Mouse (Mus musculus) neural tube, embryonic 10.5 days (tissue): ENCODE results near the gene Treml2.
"Not testable (repeated sequence)": the region's sequence is repeated elsewhere in the genome, so short reads cannot be mapped to it uniquely, and the experiment has no call there.

Experiments used
- DNase-seq: peaks from one replicate; pipeline ENCODE4 v3.0.0-alpha.2; 2017; ENCODE audit warnings: low spot score; ENCODE audit errors: extremely low spot score

Treml2 gene

DNA sequence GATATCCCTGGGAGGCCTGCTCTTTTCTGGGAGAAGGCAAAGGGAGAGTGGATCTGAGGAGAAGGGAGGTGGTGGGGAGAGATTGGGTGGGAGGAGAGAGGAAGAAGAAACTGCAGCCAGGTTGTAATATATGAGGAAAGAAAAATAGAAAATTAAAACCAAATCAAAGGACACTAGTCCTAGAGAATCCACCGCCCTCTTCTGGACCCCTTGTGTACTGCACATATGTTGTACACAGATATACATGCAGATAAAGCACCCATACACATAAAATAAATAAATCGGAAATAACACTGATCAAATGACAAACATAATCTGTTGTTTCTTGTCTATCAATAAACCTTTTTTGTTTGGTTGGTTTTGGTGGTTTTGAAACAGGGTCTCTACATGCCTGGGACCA lies 12.0 kb upstream of the Treml2 start:
- no peak for DNase-seq

DNA sequence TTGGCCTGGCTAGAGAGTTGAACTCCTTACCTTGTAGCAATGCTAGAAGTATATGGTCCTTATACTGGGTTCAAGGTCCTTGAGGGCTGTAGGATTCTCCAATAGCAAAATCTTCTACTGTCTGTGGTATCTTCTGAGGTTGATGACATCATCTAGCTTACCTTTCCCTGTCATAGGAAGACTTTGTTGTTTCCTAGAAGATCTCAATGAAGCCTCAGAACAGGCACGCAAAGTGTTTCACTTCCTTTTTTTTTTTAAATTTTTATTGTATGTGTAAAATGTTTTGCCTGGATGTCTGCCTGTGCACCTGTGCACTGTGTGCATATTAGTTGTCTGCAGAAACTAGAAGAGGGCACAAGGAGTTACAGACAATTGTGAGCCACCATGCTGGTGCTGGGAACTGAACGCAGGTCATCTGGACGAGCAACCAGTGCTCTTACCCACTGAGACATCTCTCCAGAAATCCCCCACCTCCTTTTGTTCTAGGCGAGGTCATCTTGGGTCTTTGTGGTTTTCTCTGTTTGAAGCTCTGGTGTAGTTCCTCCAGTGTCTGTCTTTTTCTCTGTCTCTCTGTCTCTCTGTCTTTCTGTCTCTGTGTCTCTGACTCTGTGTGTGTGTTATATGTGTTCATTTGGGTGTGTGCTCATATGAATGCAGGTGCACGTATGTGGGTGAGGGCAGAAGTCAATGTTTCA lies 5.7 kb upstream of the Treml2 start:
- no peak for DNase-seq

DNA sequence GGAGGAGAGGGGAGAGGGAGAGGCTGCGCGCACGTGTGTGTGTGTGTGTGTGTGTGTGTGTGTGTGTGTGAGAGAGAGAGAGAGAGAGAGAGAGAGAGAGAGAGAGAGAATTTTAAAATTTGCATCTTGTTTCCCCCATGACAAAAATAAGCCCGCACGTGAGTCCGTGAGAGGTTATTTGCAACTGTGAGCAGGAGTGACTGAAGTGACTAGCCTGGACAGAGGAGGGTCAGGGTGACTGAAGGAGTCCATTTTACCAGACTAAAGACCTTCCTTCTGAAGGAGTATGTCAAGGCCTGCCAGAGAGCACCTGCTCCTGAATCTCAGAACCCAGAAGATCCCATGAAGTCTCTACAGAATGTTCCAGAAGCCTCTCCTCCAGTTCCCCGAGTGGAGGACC lies 458 bp downstream of the Treml2 start:
- no peak for DNase-seq

DNA sequence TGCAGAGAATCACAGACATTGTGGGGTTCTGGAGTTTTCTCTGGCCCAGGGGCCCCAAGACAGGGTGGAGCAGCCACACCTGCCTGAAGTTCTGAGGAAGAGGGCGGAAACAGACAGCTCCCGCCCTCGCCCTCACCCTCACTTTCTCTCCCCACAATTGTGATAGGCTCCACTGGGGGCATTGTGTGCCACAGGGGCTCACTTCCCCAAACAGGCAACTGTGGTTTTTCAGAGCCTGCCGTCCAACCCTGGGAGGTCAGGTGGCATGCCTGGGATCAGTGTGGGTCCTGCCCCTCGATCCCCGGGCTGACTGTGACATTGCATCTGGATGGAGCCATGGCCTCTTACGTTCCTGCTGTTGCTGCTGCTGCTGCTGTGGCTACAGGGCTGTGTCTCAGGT lies 901 bp downstream of the Treml2 start:
- DNase-seq, result no peak

DNA sequence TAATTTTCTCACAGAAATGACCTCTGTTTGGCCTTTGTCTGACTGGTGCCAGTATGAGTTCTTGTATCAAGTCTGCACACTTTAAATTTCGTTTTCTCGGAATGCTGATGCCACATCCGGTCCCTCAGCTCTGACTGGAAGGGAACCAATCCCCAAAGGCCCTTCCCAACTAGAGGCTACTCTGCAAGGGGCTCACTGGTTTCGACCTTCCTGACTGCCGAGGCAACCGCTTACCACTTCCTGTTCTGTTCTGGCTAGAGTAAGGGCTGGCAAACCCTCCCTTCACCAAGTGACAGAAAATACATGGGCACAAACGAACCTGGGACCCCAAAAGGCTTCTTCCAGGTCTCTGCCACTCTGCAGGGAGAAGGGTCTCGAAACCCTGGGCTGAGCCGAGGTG lies 1.6 kb downstream of the Treml2 start:
- DNase-seq, result no peak

DNA sequence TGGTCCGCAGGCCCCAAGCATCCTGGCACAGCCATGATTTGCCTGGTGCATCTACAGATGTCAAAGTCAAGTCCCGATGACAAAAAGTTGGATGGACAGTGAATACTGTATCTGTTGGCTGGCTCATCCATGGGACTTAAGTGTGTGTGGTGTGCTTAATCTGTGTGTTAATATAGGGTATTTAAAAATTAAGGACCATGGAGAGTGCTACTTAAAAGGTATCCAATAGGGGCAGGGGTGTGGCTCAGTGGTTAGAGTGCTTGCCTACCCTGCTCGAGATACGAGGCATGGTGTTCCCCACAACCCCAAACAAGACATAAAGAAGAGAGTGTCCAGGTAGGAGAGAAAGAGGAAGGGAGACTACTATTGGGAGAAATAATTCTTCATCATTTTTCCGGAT lies 2.5 kb downstream of the Treml2 start:
- DNase-seq, result no peak

DNA sequence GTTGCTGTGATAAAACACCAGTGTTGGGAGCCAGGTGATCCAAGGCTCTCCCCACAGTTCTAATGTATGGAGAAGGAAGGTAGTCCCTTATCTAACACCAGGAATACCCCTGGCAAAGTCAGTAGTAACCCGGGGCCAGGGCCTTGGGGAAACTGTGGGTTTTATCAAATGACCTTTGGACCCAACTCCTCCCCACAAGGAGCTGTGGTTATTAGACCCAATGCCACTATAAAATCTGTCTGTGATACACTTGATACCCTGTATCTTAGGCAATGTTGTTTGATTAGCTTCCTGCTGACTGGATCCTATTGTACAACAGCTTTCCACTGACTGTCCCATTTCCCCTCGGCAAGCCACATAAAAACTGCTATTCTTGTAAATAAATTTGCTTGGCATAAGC lies 12.8 kb downstream of the Treml2 start:
- no peak for DNase-seq

DNA sequence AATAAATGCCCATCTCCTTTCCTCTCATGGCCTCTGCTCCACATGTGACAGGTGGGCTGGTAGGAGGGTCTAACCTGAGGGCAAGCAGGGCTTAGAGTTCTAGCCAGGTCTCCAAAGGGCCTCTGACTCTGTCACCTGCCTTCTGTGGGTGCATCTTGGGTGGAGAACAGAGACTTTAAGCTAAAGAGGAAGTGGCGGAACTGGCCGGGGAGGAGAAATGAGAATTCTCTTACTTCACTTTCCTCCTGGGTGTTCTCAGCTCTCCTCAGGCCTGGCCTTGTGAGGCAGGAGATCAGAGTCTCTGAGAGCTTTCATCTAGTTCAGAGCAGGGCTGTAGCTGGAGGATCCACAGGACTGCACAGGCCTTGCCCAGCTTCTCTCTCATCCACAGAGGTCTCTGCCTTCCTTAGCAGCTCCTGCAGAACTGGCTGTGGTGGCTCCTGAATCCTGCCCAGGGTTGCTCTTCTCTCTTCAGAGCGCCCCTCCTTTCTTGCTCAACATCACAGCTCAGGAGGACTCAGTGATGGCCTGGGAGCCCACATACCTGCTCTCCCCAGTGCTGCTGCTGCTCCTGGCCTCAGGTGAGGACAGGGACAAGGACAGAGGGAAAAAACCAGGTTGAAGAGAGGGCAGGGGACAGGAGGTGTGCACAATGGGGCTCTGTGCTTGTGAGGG lies 16.7 kb downstream of the Treml2 start, which contains the start of gene B430306N03Rik:
B430306N03Rik (plus strand) TSS at position 237 of the 675 bp plus-strand sequence.
- not testable (repeated sequence) for DNase-seq

DNA sequence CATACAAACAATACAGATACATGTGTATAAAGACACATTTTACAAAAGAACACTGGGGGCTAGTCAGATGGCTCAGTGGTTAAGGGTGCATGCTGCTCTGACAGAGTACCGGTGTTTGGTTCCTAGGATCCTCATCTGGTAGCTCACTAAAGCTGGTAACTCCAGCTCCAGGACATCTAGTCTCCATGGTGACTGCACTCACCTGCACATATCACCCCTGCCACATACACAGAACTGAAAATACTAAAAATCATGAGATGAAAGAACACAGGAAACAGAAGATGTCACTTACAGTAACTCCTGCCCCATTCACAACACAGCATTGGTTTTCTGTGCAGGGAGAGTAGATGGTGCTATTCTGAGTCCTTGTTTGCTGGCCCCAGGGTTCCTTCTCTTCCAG lies 19.4 kb downstream of the Treml2 start:
- no peak for DNase-seq

DNA sequence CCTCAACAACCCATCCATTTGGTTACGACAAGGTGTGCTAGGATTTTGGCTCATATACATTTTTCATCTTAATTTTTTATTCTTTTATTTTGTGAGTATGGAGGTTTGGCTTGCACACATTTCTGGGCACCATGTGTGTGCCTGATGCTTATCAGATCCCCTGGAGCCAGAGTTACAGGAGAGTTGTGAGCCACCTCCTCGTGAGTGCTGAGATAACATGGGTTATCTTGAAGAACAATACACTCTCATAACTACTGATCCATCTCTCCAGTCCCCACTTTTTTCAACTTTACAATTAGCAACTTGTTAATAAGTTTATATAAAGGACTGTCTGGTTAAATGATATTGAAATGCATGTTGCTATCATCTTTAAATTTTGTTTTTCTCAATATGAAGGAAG lies 22.0 kb downstream of the Treml2 start:
- DNase-seq, result no peak

DNA sequence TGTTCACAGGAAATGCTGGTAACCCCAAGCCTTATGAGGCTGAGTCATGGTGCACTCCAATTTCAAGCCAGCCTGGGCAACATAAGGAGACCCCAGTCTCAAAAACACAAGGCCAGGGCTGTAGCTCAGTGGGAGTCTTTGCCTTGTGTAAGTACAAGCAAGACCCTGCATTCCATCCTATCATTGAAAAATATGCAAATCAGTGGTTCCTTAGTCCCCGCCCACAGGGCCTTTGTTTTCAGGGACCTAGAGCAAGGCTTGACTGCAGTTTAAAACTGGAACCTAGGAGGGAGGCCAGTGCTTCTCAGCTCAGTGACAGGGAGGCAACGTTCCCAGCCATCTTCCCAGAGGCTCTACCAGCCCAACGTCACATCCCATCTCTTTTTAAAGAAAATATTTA lies 23.9 kb downstream of the Treml2 start:
- no peak for DNase-seq

DNA sequence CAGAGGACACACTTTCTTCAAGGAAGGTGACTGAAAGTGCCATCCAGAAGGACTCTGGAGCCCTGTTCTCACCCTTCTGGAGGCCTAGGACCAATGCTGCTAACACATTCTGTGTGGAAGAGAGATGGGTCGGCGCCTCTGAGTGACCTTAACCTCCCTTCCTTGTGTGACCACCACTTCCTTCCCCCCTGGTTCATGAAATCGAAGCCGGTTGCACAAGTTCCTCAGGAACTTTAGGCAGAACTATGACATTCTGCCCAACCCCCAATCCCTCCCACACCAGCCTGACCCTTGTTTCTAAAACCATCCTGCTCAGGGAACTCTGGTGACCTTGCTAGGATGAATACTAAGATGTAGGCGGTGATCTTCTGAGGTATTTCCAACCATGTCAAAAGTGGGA lies 25.0 kb downstream of the Treml2 start:
- DNase-seq, result no peak

DNA sequence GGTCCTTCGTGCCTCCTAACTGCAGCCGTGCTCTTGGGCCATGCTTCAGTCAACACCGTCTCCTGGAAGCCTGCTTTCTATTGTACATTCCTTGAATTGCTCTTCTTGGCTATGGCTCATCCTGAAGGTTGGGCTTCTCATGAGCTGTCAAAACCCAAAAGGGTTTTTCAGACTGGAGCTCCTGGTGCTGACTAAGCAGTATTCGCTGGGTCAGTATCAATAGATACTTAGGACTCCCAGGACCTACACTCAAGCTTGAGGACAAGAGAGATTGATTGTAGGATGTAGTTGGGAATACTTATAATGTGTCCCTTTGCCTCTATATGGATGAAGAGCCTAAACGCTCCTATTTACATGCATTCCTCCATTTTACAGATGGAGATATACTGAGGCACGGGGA lies 25.8 kb downstream of the Treml2 start:
- DNase-seq, result no peak

DNA sequence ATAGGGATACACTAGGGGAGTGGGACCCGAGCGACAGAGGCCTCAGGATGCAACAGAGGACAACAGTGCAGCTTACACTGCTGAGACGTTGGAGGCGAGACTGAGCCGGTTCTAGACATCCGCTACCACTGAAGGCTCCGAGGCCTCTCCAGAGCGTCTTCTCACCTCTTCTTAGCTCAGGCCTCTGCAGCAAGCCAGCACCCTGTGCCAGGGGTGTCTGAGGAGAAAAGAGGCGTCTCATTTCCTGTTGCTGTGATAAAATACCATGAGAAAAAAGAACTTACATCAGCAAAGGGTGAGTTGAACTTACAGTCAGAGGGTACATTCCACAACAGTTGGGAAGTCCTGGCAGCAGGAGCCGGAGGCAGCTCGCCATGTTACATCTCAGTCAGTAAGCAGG lies 26.3 kb downstream of the Treml2 start:
- DNase-seq, result no peak

DNA sequence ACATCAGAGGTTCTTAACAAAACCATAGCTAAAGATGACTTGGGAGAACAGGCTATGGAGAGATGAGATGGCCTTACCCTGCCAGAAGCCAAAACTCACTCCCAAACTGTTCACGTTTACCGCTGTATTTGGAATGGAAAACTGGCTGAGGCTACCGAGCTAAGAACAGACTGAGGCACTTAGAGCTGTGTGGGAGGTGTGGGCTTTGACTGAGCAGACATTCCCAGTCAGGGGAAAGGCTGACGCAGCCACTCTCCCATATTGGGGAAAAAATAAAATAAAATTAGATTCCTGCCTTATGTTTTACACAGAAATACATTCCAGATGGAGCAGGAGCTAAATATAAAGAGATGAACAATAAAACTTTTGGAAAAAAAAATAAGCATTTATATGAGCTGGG lies 27.4 kb downstream of the Treml2 start:
- no peak for DNase-seq

DNA sequence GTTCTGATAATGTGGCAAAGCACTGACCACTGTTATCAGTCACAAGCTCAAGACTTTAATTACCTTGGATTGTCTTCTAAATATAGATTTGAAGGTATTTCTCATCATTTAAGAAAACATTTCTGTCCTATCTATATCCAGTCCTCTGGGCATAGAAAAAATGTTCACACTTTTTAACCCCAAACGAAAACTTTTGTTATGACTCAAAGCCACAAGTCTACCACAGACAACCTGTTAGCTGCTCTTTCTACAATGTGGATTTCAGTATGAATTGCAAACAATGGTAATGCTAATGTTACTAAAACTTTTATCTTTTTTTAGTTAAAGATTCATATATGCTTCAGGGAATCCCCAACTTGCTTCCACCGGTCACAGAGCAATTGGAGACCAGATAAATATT lies 33.2 kb downstream of the Treml2 start:
- DNase-seq, result no peak

DNA sequence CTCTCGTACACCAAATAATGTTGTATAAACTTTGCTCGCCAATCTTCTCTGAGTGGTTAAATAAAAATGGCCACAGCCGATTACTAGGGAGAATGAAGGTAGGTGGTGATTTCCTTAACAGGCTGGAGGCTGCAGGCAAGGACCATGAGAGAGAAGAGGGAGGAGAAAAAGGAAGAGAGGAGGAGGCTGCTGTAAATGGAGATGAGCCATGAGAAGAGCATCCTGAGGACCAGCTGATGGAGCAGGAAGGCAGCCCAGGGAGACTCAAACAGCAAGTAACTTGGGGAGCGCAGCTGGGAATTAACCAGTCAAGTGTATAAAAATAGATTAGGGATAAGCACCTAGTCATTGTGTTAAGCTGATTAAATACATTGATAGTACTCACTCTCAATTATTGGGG lies 34.9 kb downstream of the Treml2 start:
- no peak for DNase-seq

DNA sequence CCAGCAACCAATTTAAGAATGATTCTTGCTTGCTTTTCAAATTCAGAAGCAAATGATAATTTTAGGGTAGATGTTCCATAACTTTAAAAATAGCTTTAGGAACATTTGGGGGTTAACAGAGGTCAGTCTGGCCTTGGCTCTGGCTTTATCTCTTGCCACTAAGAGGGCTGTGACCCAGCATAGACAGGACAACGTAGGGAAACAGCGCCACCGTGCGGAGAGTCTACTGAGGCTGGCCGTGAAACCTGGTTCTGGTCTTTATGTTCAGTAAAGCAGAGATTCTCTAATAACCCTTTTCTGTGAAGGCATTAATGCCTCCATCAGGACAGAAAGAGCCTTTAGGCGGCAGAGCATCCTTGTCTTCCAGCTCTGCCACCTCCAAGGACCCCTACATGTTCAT lies 37.6 kb downstream of the Treml2 start:
- peak; percentile 84 for DNase-seq

DNA sequence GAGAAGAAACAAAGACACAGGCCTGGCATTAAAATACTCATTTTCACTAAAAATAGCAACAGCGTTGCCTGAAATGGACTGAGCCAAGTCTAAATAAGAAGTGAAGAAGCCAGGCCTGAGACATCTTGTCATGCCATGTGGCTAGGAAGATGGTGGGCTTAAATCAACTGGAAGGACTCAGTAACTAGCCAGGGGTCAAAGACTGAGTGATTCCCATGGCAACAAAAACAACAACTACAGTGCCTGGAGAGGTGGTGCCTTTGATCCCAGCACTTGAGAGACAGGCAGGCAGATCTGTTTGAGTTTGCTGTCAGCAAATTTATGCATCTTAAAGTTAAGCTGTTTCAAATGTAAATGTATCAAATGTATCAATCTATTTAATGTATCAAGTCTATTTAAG lies 41.0 kb downstream of the Treml2 start:
- no peak for DNase-seq

DNA sequence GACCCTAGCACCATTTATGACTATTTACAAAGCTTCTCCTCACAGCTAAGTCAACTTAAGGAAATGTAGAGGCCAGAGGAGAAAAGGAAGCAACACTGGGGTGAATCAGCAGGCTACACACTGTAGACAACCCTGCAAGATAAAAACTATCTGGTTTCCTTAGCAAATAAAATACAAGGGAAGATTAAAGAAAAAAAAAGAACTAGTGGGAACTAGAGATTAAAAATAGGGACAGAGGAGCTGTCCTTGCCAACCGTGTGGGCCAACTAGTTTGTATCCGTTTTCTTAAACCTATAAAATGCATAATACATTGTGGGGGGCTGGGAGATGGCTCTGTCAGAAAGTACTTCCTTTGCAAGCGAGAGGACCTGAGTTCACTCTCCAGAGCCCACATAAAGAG lies 42.6 kb downstream of the Treml2 start:
- DNase-seq, result no peak

DNA sequence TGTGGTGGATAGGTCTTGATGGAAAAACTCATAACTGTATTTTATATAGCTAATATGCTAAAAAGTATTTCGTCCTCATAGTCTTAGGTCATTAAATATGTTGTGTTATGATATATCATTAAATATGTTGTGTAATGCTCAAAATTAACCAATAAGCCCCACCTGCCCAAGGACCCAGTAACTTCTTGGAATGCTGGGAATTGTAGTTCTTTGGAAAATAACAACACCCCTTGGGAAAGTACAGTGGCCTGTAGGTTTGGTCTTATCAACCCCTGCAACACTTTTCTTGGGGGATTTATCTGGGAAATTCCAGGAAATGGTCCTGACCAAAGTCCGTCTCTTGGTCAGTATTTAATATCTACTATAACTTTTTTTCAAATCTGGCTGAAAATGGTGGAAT lies 43.8 kb downstream of the Treml2 start:
- no peak for DNase-seq

DNA sequence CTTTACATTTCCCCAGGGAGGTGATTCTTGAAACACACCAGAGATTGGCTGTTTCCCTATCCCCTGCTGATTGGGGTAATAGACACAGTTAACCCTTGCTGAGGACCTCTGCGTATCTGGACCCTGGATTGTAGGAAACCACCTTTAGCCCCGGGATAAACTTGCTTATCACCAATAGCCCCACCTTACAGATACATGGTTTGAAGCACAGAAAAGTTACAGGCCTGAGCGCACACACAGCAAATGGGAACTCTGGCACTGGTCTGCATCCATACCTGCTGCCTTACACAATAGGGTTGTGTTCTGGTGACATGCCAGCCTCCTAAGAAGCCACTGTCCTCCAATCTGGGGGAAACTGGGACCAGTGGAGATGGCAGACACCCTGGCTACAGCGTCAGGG lies 46.5 kb downstream of the Treml2 start:
- DNase-seq, result no peak

DNA sequence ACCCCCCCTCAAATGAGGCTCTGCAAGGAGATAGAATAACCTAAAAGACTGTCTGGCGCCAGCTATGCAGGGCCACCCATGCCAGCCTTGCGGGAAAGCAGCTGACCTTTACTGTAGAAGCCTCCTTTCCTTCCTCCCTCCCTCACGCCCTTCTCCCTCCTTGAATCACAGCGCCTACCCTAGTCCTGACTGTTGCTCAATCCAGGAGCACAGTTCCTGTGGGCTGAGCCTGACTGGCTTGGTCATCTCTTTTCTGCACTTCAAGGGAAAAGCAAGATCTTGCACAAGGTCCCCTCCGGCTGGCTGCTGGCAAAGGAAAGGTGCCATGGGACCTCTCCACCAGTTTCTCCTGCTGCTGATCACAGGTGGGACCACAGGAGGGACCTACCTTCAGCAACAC lies 46.9 kb downstream of the Treml2 start, which contains the start of gene Trem2:
Trem2 (plus strand) TSS at position 171 of the 400 bp plus-strand sequence.
- no peak for DNase-seq
